Mouse (Mus musculus) intestine, postnatal 0 days (tissue): ENCODE data around the gene Dimt1. TPM values are rescaled to one million over a fixed set of nuclear protein-coding genes. Genes with fewer than 3 reads are reported as not detected.
"Not testable (repeated sequence)": the region's sequence is repeated elsewhere in the genome, so short reads cannot be mapped to it uniquely, and the experiment has no call there.

Source experiments
- ATAC-seq: fragments of 200-750 bp; cut with Nextera tagmentation; 2 replicates; pipeline ENCODE4 v1.8.0; 2017; ENCODE audit warnings: mild to moderate bottlenecking, moderate TSS enrichment, moderate library complexity
- H3K27ac ChIP-seq: fragments of 300-500 bp; sonication (generic); 2 replicates; pipeline ENCODE4 v1.5.1; 2014; ENCODE audit warnings: mild to moderate bottlenecking, low read depth, low read length, moderate library complexity
- H3K27me3 ChIP-seq: fragments of 300-500 bp; sonication (generic); replicated peaks from 2 replicates; pipeline ENCODE4 v1.6.1; 2014; ENCODE audit warnings: low read length, mixed read lengths; ENCODE audit not compliant: control insufficient read depth, insufficient read depth
- H3K36me3 ChIP-seq: fragments of 300-500 bp; sonication (generic); 2 replicates; pipeline ENCODE4 v1.6.1; 2014; ENCODE audit warnings: mild to moderate bottlenecking, moderate library complexity; ENCODE audit not compliant: control insufficient read depth, insufficient read depth
- H3K4me1 ChIP-seq: fragments of 300-500 bp; sonication (generic); replicated peaks from 2 replicates; pipeline ENCODE4 v1.6.1; 2014; ENCODE audit warnings: antibody characterized with exemption, low read length, mixed read lengths; ENCODE audit not compliant: control insufficient read depth, insufficient read depth
- H3K4me2 ChIP-seq: fragments of 300-500 bp; sonication (generic); replicated peaks from 2 replicates; pipeline ENCODE4 v1.6.1; 2014; ENCODE audit warnings: low read depth, mild to moderate bottlenecking, moderate library complexity
- H3K4me3 ChIP-seq: fragments of 300-500 bp; sonication (generic); 2 replicates; pipeline ENCODE4 v1.5.1; 2014; ENCODE audit warnings: low read depth, low read length
- H3K9ac ChIP-seq: fragments of 300-500 bp; sonication (generic); 2 replicates; pipeline ENCODE4 v1.6.1; 2014; ENCODE audit warnings: mild to moderate bottlenecking, low read depth, low read length
- H3K9me3 ChIP-seq: fragments of 300-500 bp; sonication (generic); 2 replicates; pipeline ENCODE4 v1.6.1; 2016; ENCODE audit warnings: mixed run types; ENCODE audit not compliant: control insufficient read depth
- CTCF ChIP-seq: sonication (generic); IDR thresholded peaks from 2 replicates; pipeline ENCODE4 v1.5.1; 2016; ENCODE audit warnings: low read depth, mild to moderate bottlenecking, control low read depth, antibody characterized with exemption, moderate library complexity
- WGBS: fragments of 180-500 bp; shearing (Covaris S2); extraction: QIAGEN DNeasy Blood & Tissue Kit; methylation state at CpG from one replicate; pipeline ENCODE4 v1.1.7; 2014; 5-methylcytosine and 5-hydroxymethylcytosine counted together
- polyA plus RNA-seq: library from polyadenylated mRNA; unstranded; fragments of >200 nt; fragmentation: Nextera tagmentation; extraction: Ambion mirVana; gene quantifications from 2 replicates; pipeline ENCODE4 v1.2.1, GENCODE M21; 2015

Dimt1 gene
- 10.1 and 11.6 TPM in 2 replicates for polyA plus RNA-seq

GRCm38 (mm10) chr13:106946594-106947540 lies at the start of gene Dimt1:
Gene Dimt1, plus strand, starts transcription at chr13:106947127.
- TF ChIP-seq CTCF = no peak
- H3K9me3 ChIP-seq = no peaks in the 10 kb centered on the region
- H3K36me3 ChIP-seq = 0 out of 2 replicates have a peak, but pooled peaks cover 6% of the 10 kb centered on the region
- H3K27ac ChIP-seq = peak within 1 kb of the TSS; percentile 81
- WGBS = under 1% methylated on average over 68 of the region's 68 CpGs
- peak within 1 kb of the TSS; percentile 95 for H3K4me3 ChIP-seq
- H3K9ac ChIP-seq = peak within 1 kb of the TSS; percentile 88
- H3K4me1 ChIP-seq = peaks cover 7% of the 10 kb centered on the region; the same call in 1 of the 2 replicates
- peak within 1 kb of the TSS; percentile 80 for H3K4me2 ChIP-seq
- no peaks in the 10 kb centered on the region for H3K27me3 ChIP-seq
- peak; percentile 100 for ATAC-seq

GRCm38 (mm10) chr13:106904637-106905036 lies 42.3 kb upstream of the Dimt1 start:
- whole genome bisulfite sequencing = 37% methylated on average over 3 of the region's 3 CpGs
- no peak; the same call in 1 of the 2 replicates for ATAC-seq
- Histone ChIP-seq H3K4me1 (no peaks in the 10 kb centered on the region), H3K27me3 (no peaks in the 10 kb centered on the region), H3K27ac (no peak overlapping the region), H3K4me2 (no peak overlapping the region), H3K9me3 (no peaks in the 10 kb centered on the region), H3K36me3 (peaks cover 33% of the 10 kb centered on the region), H3K9ac (no peak overlapping the region), H3K4me3 (no peak overlapping the region)
- no peak for TF ChIP-seq CTCF

- peaks cover 30% of the 10 kb centered on the region for H3K36me3 ChIP-seq
- H3K4me1 ChIP-seq, H3K4me3 ChIP-seq, H3K27me3 ChIP-seq, H3K9me3 ChIP-seq, H3K27ac ChIP-seq, H3K9ac ChIP-seq, H3K4me2 ChIP-seq: not testable (repeated sequence)
- 39% methylated on average over 6 of the region's 6 CpGs for WGBS
- ATAC-seq = peak; percentile 53
Measured at GRCm38 (mm10) chr13:106905154-106905553, 41.8 kb upstream of the Dimt1 start.

- no peak for TF ChIP-seq CTCF
- H3K27me3 ChIP-seq = no peaks in the 10 kb centered on the region
- no peaks in the 10 kb centered on the region for H3K4me1 ChIP-seq
- no peaks in the 10 kb centered on the region for H3K9me3 ChIP-seq
- H3K9ac ChIP-seq = no peak overlapping the region
- no peak overlapping the region for H3K27ac ChIP-seq
- H3K36me3 ChIP-seq = peaks cover 29% of the 10 kb centered on the region
- H3K4me3 ChIP-seq = no peak overlapping the region
- no peak for ATAC-seq
- H3K4me2 ChIP-seq = no peak overlapping the region
- WGBS = 99% methylated on average over 4 of the region's 4 CpGs
Measured at GRCm38 (mm10) chr13:106907273-106907672, 39.7 kb upstream of the Dimt1 start.

- ATAC-seq = no peak
- Histone ChIP-seq H3K9ac (no peak overlapping the region), H3K4me1 (no peaks in the 10 kb centered on the region), H3K4me3 (no peak overlapping the region), H3K27me3 (no peaks in the 10 kb centered on the region), H3K27ac (no peak overlapping the region), H3K4me2 (no peak overlapping the region), H3K36me3 (peaks cover 29% of the 10 kb centered on the region), H3K9me3 (no peaks in the 10 kb centered on the region)
- WGBS = 97% methylated on average over 10 of the region's 10 CpGs
- TF ChIP-seq CTCF = no peak
Measured at GRCm38 (mm10) chr13:106910096-106910495, 36.8 kb upstream of the Dimt1 start.

GRCm38 (mm10) chr13:106913125-106913736 lies 33.7 kb upstream of the Dimt1 start:
- Histone ChIP-seq H3K9ac (no peak overlapping the region), H3K4me1 (no peaks in the 10 kb centered on the region), H3K27ac (no peak overlapping the region), H3K9me3 (no peaks in the 10 kb centered on the region), H3K4me3 (no peak overlapping the region), H3K36me3 (peaks cover 9% of the 10 kb centered on the region; the same call in 1 of the 2 replicates), H3K4me2 (no peak overlapping the region), H3K27me3 (no peaks in the 10 kb centered on the region)
- no peak for ATAC-seq
- no peak for TF ChIP-seq CTCF
- 38% methylated on average over 3 of the region's 3 CpGs for WGBS
